Mouse (Mus musculus): ENCODE measurements around the gene Caskin2.

Gene Caskin2

DNA sequence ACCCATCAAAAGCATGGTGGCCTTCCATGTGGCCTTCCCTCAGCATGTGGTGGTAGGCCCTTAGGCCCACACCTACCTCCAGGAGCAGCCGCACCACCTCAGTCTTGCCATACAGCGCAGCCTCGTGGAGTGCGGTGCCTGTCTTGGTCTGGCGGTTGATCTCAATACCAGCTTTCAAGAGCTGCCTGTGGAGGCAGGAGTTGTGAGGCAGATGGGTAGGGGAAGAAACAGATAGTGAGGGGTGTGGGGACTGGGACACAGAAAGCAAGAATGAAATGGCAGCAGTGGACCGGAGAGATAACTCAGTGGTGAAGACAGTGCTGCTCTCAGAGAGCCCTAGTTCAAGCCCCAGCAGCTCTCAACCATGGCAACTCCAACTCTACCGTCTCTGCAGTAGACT, 8.4 kb downstream of the Caskin2 start:
- DNase-seq: no peak

GRCm38 (mm10) chr11:115803072-115803709, 10.2 kb downstream of the Caskin2 start:
- DNase-seq: no peak

- DNase-seq: no peak
These were observed 12.5 kb downstream of the Caskin2 start for GRCm38 (mm10) chr11:115800981-115801380.

- DNase-seq: no peak
These were observed 15.8 kb downstream of the Caskin2 start for GRCm38 (mm10) chr11:115797665-115798064.

- DNase-seq: no peak
These were observed 16.5 kb downstream of the Caskin2 start for GRCm38 (mm10) chr11:115796898-115797297.

- DNase-seq: peak; percentile 66
These were observed 21.1 kb downstream of the Caskin2 start for GRCm38 (mm10) chr11:115792353-115792752.

DNA sequence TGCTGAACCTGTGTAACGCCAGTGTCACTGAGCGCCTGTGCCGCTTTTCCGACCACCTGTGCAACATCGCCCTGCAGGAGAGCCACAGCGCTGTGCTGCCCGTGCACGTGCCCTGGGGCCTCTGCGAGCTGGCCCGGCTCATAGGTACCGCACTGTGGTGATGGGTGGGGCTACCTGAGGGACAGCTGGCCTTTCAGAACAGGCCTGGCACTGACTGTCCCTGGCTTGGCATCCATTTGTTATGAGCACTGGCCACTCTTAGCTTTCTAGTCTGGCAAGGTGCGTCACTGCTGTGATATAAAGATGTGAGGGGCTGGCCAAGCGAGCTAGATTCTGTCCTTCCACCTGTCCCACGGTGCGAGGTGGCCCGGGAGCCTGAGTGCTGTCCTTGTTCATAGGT, 21.5 kb downstream of the Caskin2 start:
- peak; percentile 84 for DNase-seq

GRCm38 (mm10) chr11:115789787-115790186, 23.7 kb downstream of the Caskin2 start:
- peak; percentile 76 for DNase-seq

GRCm38 (mm10) chr11:115786473-115786872, 27.0 kb downstream of the Caskin2 start:
- DNase-seq: no peak

- no peak for DNase-seq
These were observed 33.0 kb downstream of the Caskin2 start for GRCm38 (mm10) chr11:115780141-115781070.

DNA sequence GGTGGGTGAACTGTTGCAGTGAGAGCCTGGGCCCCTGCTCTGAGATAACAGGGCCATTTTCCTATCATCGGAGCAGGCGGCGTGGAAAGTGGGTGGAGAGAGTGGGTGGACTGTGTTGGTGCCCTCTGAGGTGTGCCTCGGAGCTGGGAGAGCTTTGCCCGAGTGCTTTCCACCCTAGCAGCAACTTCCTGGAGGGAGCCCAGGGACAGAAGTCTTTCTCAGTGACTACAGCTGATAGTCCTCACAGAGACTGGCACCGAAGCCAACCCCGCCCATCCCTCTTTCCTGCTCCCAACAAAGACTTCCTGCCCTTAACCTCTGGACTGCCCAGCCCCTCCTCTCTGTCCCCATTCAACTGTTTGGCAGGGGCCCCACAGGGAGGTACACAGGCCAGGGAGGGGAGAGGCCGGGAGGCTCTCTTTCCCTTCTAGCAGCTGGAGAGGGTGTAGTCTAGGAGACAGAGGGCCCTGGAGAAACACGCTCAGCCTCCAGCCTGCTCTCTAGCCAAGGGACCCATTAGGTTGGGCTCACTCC, 34.3 kb downstream of the Caskin2 start:
- DNase-seq: no peak

DNA sequence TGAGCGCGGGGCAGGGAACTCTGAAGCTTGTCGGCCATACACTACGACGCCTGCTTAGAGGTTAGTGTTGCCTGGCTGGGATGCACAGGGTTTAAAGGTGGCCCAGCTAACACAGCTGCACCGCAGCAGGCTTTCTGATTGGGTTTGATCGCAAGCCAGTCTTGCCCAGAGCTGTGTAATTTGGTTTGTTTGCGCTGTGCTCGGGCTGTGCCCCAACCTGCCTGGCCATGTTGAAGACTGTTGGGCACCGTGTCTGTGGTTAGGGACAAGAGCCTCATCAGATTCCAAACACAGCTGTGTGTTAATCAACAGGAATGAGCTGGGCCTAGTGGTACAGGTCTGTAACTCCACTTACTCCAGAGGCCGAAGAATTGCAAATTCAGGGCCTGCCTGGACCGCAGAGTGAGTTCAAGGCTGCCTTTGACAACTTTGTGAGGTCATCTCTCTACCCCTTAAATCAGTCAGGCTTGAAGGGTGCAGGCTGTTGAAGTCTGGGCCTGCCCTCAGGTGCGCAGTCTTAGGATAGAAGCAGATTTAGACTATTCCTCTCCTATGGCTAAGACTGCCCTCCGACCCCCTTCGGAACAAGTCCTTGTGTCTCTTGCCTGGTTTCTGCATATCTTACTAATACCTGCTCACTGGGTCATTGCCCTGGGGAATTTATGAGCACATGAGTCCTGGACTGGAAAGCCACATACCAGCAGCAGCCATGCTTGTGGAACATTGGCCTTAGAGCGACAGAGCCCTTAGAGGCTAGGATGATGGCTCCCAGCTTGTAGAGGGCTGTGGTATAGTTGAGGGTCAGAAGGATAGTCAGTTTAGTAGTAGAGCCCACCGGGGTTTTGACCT, 35.7 kb downstream of the Caskin2 start:
- no peak for DNase-seq

DNA sequence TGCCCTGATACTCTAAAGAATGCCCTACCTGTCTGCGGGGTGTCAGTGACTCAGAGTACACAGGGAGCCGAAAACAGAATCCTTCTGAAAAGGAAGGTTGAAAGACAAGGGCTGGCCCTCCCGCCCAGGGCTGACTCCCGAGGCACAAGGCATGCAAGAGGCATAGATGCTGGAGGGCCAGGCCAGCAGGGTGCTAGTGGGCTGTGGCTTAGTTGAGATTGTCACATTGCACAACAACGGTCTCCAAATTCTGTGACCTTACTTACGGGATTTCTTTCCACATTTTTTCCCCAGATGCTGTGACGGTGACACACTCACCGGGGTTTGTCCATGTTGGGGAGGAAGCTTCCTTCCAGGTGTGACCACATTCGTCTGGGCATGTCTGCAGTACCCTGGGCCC, 36.5 kb downstream of the Caskin2 start:
- no peak for DNase-seq

GRCm38 (mm10) chr11:115775821-115776665, 37.4 kb downstream of the Caskin2 start:
- DNase-seq: peak; percentile 64

- no peak for DNase-seq
These were observed 38.8 kb downstream of the Caskin2 start for GRCm38 (mm10) chr11:115774653-115775052.

DNA sequence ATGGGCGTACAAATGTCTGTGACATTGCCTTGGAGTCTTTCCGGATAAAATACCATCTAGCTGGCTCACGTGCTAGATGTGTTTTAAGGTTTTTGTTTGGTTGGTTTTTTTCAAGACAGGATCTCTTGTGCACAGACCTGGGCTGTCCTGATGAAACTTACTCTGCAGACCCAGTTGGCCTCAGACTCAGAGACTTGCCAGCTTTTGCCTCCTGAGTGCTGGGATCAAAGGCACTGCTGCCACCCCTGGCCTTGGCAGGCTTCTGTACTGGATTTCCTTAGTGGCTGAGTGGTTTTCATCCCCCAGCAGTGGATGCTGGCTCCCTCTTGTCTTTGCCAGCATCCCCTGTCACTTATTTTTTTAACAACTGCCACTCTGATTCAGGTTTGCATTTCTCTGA, 44.5 kb downstream of the Caskin2 start:
- no peak for DNase-seq

GRCm38 (mm10) chr11:115766981-115767380, 46.5 kb downstream of the Caskin2 start:
- DNase-seq: no peak

DNA sequence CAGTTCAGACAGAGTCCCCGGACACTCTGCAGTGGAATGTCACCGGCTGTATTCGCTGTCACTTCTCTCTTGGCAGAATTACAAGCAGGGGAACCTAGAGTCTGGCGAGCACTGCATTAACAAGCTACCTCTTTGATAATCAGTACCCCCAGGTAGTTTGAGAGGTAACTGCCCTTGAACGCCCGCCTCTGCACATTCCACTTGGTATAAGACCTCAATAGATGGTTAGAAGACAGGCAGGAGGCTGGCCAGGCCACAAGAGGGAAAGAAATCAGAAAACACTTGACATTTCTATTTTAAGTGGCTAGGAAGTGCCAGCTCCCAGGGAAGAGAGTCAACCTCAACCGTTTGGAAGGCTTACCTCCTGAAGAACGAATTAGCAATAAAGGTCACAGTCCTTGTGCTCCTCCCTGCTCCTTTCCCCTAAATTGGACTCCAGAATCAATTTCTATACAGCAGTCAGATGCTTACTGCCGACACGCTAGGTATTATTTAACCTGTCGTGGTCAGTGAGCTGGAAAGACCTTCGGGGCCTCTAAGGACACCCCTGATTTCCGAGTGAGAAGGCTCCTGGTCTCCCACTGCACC, 47.0 kb downstream of the Caskin2 start:
- peak; percentile 57 for DNase-seq

GRCm38 (mm10) chr11:115765607-115766141, 47.8 kb downstream of the Caskin2 start:
- peak; percentile 72 for DNase-seq

DNA sequence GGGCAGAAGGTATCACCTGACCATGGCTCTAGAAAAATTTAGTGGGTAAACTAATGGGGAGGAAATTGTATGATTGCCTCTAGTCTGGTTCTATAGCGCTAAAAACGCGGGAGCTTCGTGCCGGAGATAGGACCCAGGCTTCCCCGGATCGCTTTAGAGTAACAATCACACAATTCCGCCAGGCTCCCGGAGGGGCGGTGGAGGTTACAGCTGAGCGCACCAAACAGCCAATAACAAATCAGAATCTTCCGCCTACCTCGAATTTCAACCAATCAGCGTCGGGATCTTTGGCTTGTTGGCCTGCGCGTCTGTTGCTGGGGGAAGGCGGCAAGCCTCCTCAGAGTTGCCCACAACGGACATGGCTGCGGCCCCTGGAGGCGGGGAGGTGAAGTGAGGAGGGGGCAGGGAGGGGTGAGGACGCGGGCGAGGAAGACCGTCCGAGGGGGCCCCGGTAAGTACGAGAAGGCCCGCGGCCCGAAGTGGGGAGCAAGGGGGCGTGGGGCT, 48.3 kb downstream of the Caskin2 start, which contains the start of gene Tmem94:
Tmem94 (plus strand) TSS at position 331 of the 504 bp plus-strand sequence.
- peak; percentile 98 for DNase-seq

DNA sequence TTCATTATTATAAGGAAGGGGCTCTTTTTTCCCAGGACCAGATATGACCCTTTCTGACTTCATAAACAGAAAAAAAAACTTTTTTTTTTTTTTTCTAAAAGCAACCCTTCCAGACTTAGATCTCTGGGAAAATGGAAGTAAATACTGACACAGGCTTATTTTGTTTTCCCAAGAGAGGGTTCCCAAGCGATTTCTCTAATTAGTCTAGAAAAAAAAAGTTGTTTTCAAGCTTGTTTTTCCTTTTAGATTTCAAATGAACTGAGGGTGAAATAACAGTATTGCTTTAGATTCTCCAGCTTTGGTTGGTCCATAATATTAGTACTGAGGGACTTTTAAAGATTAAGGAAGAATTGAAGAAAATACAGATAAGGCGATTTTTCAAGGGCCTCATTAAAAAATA, 48.7 kb downstream of the Caskin2 start:
- DNase-seq: no peak

Data from cerebellum, adult 9-10 months (tissue).